In genomic region chr5:15506575-15507308, GRCm38 (mm10) we compare ENCODE assay signal across 9 mouse cellular contexts. TPM values are rescaled to one million over a fixed set of nuclear protein-coding genes. Genes with fewer than 3 reads are reported as not detected.
DNase-seq lines count a peak whose midpoint lies in the region; ATAC-seq and TF ChIP-seq lines count a peak whose summit lies in the region.
"Had no signal": no experiment of that assay in that cellular context is flagged by ENCODE, and none has a peak within 500 bp of the region (broad histone marks: within the 10 kb centered on the region; RNA-seq: fewer than 3 reads in every experiment).

No protein-coding gene starts in this region.

- DNase-seq in cerebellum, adult 2 months: no peak
- DNase-seq in cerebellum, adult 9-10 months: no peak
- DNase-seq in c-Kit-positive CD71-negative TER-119-negative erythroid progenitor cells, embryonic 14.5 days (ENCODE audit: low read depth): peak; percentile 26
- peak; percentile 42 to 46 for DNase-seq in kidney, postnatal 4 days
- DNase-seq in spleen, postnatal 14 days (ENCODE audit: low spot score in 2 of 2): no peak

- no peaks in the 10 kb centered on the region for H3K4me1 ChIP-seq in cerebellum, adult 2 months (ENCODE audit: control insufficient read depth, insufficient read depth, low read length)
- H3K4me1 ChIP-seq in heart, embryonic 12.5 days (replicated peaks): no peaks in the 10 kb centered on the region

- peaks cover 29% of the 10 kb centered on the region for H3K9me3 ChIP-seq in heart, embryonic 12.5 days (replicated peaks)

- H3K79me2 ChIP-seq in C2C12 (ENCODE audit: control insufficient read depth, insufficient read depth): no peaks in the 10 kb centered on the region
- no peaks in the 10 kb centered on the region for H3K79me2 ChIP-seq in myocyte (ENCODE audit: control insufficient read depth, insufficient read depth)

- no peak for TF ChIP-seq POLR2A in cerebellum, adult 2 months (IDR thresholded peaks at IDR 0.05; ENCODE audit: borderline replicate concordance, insufficient read depth, low read length)
- TF ChIP-seq POLR2A in myocyte (IDR thresholded peaks at IDR 0.05; ENCODE audit: insufficient read length, low read depth): no peak

- TF ChIP-seq CTCF in cerebellum, adult 2 months (IDR thresholded peaks at IDR 0.05; ENCODE audit: borderline replicate concordance, insufficient read depth, low read depth, low read length): peak; percentile 44; the same call in 1 of the 2 replicates
- peak; percentile 51 for TF ChIP-seq CTCF in C2C12 (IDR thresholded peaks at IDR 0.05; ENCODE audit: control insufficient read depth, insufficient read depth, insufficient read length)

- 0 out of 2 replicates have a peak overlapping the region, but pooled peaks have one; percentile 4 for H3K9ac ChIP-seq in heart, embryonic 12.5 days

- 52% methylated on average over 16 of the region's 16 CpGs for WGBS in cerebellum, adult 2 months
- 39% methylated on average over 16 of the region's 16 CpGs for WGBS in heart, embryonic 12.5 days

- H3K79me3 ChIP-seq in C2C12 (ENCODE audit: low read depth): no peaks in the 10 kb centered on the region

- H3K27ac ChIP-seq in cerebellum, adult 2 months (ENCODE audit: insufficient read depth, low read length): no peak overlapping the region
- no peak overlapping the region for H3K27ac ChIP-seq in heart, embryonic 12.5 days (ENCODE audit: poor library complexity, severe bottlenecking)

- ATAC-seq in heart, embryonic 12.5 days (ENCODE audit: insufficient number of reproducible peaks, low FRiP score): 0 out of 2 replicates have a peak, but pooled peaks have one; percentile 55

- H3K27me3 ChIP-seq in cerebellum, adult 2 months (ENCODE audit: control insufficient read depth, insufficient read depth, low read length): no peaks in the 10 kb centered on the region; the same call in 1 of the 2 replicates
- H3K27me3 ChIP-seq in C2C12 (ENCODE audit: control insufficient read depth, insufficient read depth, insufficient read length): no peaks in the 10 kb centered on the region
- no peaks in the 10 kb centered on the region for H3K27me3 ChIP-seq in heart, embryonic 12.5 days (replicated peaks)
- H3K27me3 ChIP-seq in myocyte (ENCODE audit: control insufficient read depth, insufficient read depth, insufficient read length): no peaks in the 10 kb centered on the region

- no peak overlapping the region for H3K4me3 ChIP-seq in cerebellum, adult 2 months (replicated peaks; ENCODE audit: insufficient read depth, low read depth, low read length)
- H3K4me3 ChIP-seq in C2C12 (ENCODE audit: insufficient read depth, poor library complexity, severe bottlenecking): no peak overlapping the region
- H3K4me3 ChIP-seq in heart, embryonic 12.5 days: peak overlapping the region; percentile 23
- no peak overlapping the region for H3K4me3 ChIP-seq in myocyte

- no peak overlapping the region for H3ac ChIP-seq in C2C12 (ENCODE audit: control insufficient read depth, insufficient read length, low read depth)
- H3ac ChIP-seq in myocyte (ENCODE audit: control insufficient read depth, insufficient read length): no peak overlapping the region

- H3K36me3 ChIP-seq in C2C12 (ENCODE audit: control insufficient read depth, insufficient read depth) (no peaks in the 10 kb centered on the region), myocyte (ENCODE audit: control insufficient read depth, insufficient read depth) (no peaks in the 10 kb centered on the region)
- no peaks in the 10 kb centered on the region for H3K36me3 ChIP-seq in heart, embryonic 12.5 days

- H3K4me2 ChIP-seq in heart, embryonic 12.5 days: peak overlapping the region; percentile 50
- peak overlapping the region; percentile 21 for H3K4me2 ChIP-seq in myocyte (ENCODE audit: low read depth)

TF ChIP-seq in C2C12, 6 proteins besides CTCF, POLR2A, EP300 and RAD21:
- TF ChIP-seq MAX (IDR thresholded peaks at IDR 0.05) (no peak), CEBPB (IDR thresholded peaks at IDR 0.05; ENCODE audit: low read depth) (peak; percentile 26), FOSL1 (IDR thresholded peaks at IDR 0.05; ENCODE audit: insufficient read depth, low read length, poor library complexity, severe bottlenecking) (no peak), MYOG (IDR thresholded peaks at IDR 0.05; ENCODE audit: control insufficient read depth, extremely low read depth, insufficient read length) (no peak), MYOD1 (IDR thresholded peaks at IDR 0.05; ENCODE audit: control insufficient read depth, insufficient read length, low read depth) (no peak), USF1 (IDR thresholded peaks at IDR 0.05; ENCODE audit: low read depth) (no peak)

TF ChIP-seq in myocyte, 11 proteins besides CTCF, POLR2A, EP300 and RAD21:
- TF ChIP-seq REST (IDR thresholded peaks at IDR 0.05; ENCODE audit: insufficient read depth, insufficient read length): no peak
- no peak for TF ChIP-seq E2F4 (IDR thresholded peaks at IDR 0.05; ENCODE audit: insufficient read depth)
- no peak for TF ChIP-seq USF1 (IDR thresholded peaks at IDR 0.05; ENCODE audit: low read depth)
- TF ChIP-seq SRF (IDR thresholded peaks at IDR 0.05; ENCODE audit: control insufficient read depth, insufficient read length, low read depth): no peak
- no peak for TF ChIP-seq MYOG (IDR thresholded peaks at IDR 0.05; ENCODE audit: control insufficient read depth in 1 of 3, insufficient read depth in 1 of 3, insufficient read length in 2 of 3, low read depth in 2 of 3)
- TF ChIP-seq POLR2AphosphoS2 (IDR thresholded peaks at IDR 0.05; ENCODE audit: insufficient read length, low read depth): no peak
- no peak for TF ChIP-seq MAX (IDR thresholded peaks at IDR 0.05; ENCODE audit: low read depth)
- TF ChIP-seq TCF12 (IDR thresholded peaks at IDR 0.05; ENCODE audit: insufficient read depth, poor library complexity, severe bottlenecking): no peak
TF ChIP-seq in myocyte: peak in this region for 0.

RNA-seq across cellular contexts. Expression of gene Gm21190, which starts 22.3 kb away (rescaled TPM):
- not detected in 2 replicates for polyA plus RNA-seq in cerebellum, adult 2 months (2012; rRNA removed)
- not detected for polyA plus RNA-seq in C2C12 (2012; fragmentation: generic; extraction: Trizol)
- not detected in 2 replicates for polyA plus RNA-seq in heart, embryonic 12.5 days (2016; fragmentation: Nextera tagmentation; extraction: Ambion mirVana)
- polyA plus RNA-seq in myocyte (2012; fragmentation: generic; extraction: Trizol): not detected
- polyA plus RNA-seq: liver, embryonic 16.5 days had no signal

RNA-seq across cellular contexts. Expression of gene Gm21149, which starts 30.4 kb away (rescaled TPM):
- not detected in 2 replicates for polyA plus RNA-seq in cerebellum, adult 2 months (2012; rRNA removed)
- 0.18 TPM for polyA plus RNA-seq in C2C12 (2012; fragmentation: generic; extraction: Trizol)
- polyA plus RNA-seq in heart, embryonic 12.5 days (2016; fragmentation: Nextera tagmentation; extraction: Ambion mirVana): 0.29 and 0.69 TPM in 2 replicates
- polyA plus RNA-seq in myocyte (2012; fragmentation: generic; extraction: Trizol): not detected
- polyA plus RNA-seq: liver, embryonic 16.5 days had no signal

Comparison
In these comparisons a context has a peak if more than half of its experiments do, and no peak if none do; other contexts are left out.
1. DNase-seq: peak in c-Kit-positive CD71-negative TER-119-negative erythroid progenitor cells, embryonic 14.5 days (single experiment) and kidney, postnatal 4 days (2 of 2); none in cerebellum, adult 2 months (0 of 2), cerebellum, adult 9-10 months (single experiment) and spleen, postnatal 14 days (0 of 2).